Mouse (Mus musculus) MEL (cell line): ENCODE data around the gene Spag6l. TPM values are rescaled to one million over a fixed set of nuclear protein-coding genes. Genes with fewer than 3 reads are reported as not detected.

ENCODE experiments used
- DNase-seq: peaks from one replicate; pipeline ENCODE4 v3.0.0; 2011; ENCODE audit warnings: low read depth, low spot score
- H3K27ac ChIP-seq: 2 replicates; pipeline ENCODE4 v1.5.1; 2012; ENCODE audit warnings: low read depth, mild to moderate bottlenecking, control low read depth, low read length, moderate library complexity; ENCODE audit not compliant: control insufficient read depth
- H3K27me3 ChIP-seq, 2 experiments: fragments of 150-350 bp in 1 of 2; sonication (generic) in 1 of 2; 2 replicates each; pipeline ENCODE4 v1.6.1; 2012; ENCODE audit warnings: low read length in 2 of 2, mild to moderate bottlenecking in 2 of 2, improper control_type of control experiment in 1 of 2, moderate library complexity in 1 of 2; ENCODE audit not compliant: insufficient read depth in 2 of 2, control insufficient read depth in 1 of 2
- H3K36me3 ChIP-seq, 2 experiments: 2 replicates each; pipeline ENCODE4 v1.6.1; 2012 to 2014; ENCODE audit warnings: low read length in 2 of 2, improper control_type of control experiment in 1 of 2, inconsistent platforms in 1 of 2, mild to moderate bottlenecking in 1 of 2; ENCODE audit not compliant: insufficient read depth in 2 of 2, control insufficient read depth in 1 of 2
- H3K4me1 ChIP-seq, 2 experiments: fragments of 150-350 bp in 1 of 2; sonication (generic) in 1 of 2; 2 replicates each; pipeline ENCODE4 v1.6.1; 2012; ENCODE audit warnings: low read length in 2 of 2, improper control_type of control experiment in 1 of 2, mild to moderate bottlenecking in 1 of 2; ENCODE audit not compliant: insufficient read depth in 2 of 2, control insufficient read depth in 1 of 2
- H3K4me3 ChIP-seq, 2 experiments: fragments of 150-350 bp in 1 of 2; sonication (generic) in 1 of 2; 2 replicates each; pipeline ENCODE4 v1.5.1; 2012; ENCODE audit warnings: low read depth in 2 of 2, low read length in 2 of 2, mild to moderate bottlenecking in 2 of 2, moderate library complexity in 2 of 2, control low read depth in 1 of 2, improper control_type of control experiment in 1 of 2; ENCODE audit not compliant: control insufficient read depth in 1 of 2, insufficient read depth in 1 of 2
- H3K79me2 ChIP-seq: 2 replicates; pipeline ENCODE4 v1.6.1; 2012; ENCODE audit warnings: mild to moderate bottlenecking, low read length, moderate library complexity; ENCODE audit not compliant: control insufficient read depth, poor library complexity, insufficient read depth
- H3K9ac ChIP-seq: 2 replicates; pipeline ENCODE4 v1.6.1; 2012; ENCODE audit warnings: low read depth, mild to moderate bottlenecking, control low read depth, low read length, moderate library complexity; ENCODE audit not compliant: control insufficient read depth, poor library complexity, severe bottlenecking
- H3K9me3 ChIP-seq: fragments of 150-350 bp; sonication (generic); replicated peaks from 2 replicates; pipeline ENCODE4 v1.6.1; 2012; ENCODE audit warnings: mild to moderate bottlenecking, low read length, improper control_type of control experiment, moderate library complexity; ENCODE audit not compliant: insufficient read depth
- BHLHE40 ChIP-seq: IDR thresholded peaks from 2 replicates; pipeline ENCODE4 v1.6.1; 2012; ENCODE audit warnings: low read depth, mild to moderate bottlenecking, inconsistent platforms, low read length, improper control_type of control experiment, borderline replicate concordance
- CTCF ChIP-seq, 3 experiments: IDR thresholded peaks in 2 of 3; conservative IDR thresholded peaks in 1 of 3; 2 replicates each; pipeline ENCODE4 v1.5.1; 2011 to 2012; ENCODE audit warnings: low read length in 3 of 3, low read depth in 2 of 3, mild to moderate bottlenecking in 2 of 3, improper control_type of control experiment in 1 of 3, inconsistent platforms in 1 of 3, mixed read lengths in 1 of 3, moderate library complexity in 1 of 3; ENCODE audit not compliant: control insufficient read depth in 1 of 3, insufficient read depth in 1 of 3, poor library complexity in 1 of 3, severe bottlenecking in 1 of 3
- E2F4 ChIP-seq: IDR thresholded peaks from 2 replicates; pipeline ENCODE4 v1.6.1; 2011; ENCODE audit warnings: low read depth, low read length, improper control_type of control experiment, borderline replicate concordance
- EP300 ChIP-seq, 2 experiments: IDR thresholded peaks; 2 replicates each; pipeline ENCODE4 v1.6.1; 2011; ENCODE audit warnings: improper control_type of control experiment in 2 of 2, low read length in 2 of 2, low read depth in 1 of 2, mild to moderate bottlenecking in 1 of 2
- GABPA ChIP-seq: IDR thresholded peaks from 2 replicates; pipeline ENCODE4 v1.6.1; 2012; ENCODE audit warnings: low read depth, mild to moderate bottlenecking, inconsistent platforms, low read length, improper control_type of control experiment, moderate library complexity
- GATA1 ChIP-seq: IDR thresholded peaks from 2 replicates; pipeline ENCODE4 v1.6.1; 2011; ENCODE audit warnings: low read depth, low read length, improper control_type of control experiment
- HCFC1 ChIP-seq: IDR thresholded peaks from 2 replicates; pipeline ENCODE4 v1.6.1; 2012; ENCODE audit warnings: low read depth, mild to moderate bottlenecking, inconsistent platforms, low read length, improper control_type of control experiment, moderate library complexity
- KAT2A ChIP-seq: conservative IDR thresholded peaks from 2 replicates; pipeline ENCODE4 v1.6.1; 2012; ENCODE audit warnings: low read depth, low read length, improper control_type of control experiment, inconsistent platforms
- MYB ChIP-seq: IDR thresholded peaks from 2 replicates; pipeline ENCODE4 v1.6.1; 2011; ENCODE audit warnings: mild to moderate bottlenecking, low read depth, low read length, improper control_type of control experiment
- NELFE ChIP-seq: IDR thresholded peaks from 2 replicates; pipeline ENCODE4 v1.6.1; 2011; ENCODE audit warnings: low read depth, low read length, improper control_type of control experiment
- NRF1 ChIP-seq: IDR thresholded peaks from 2 replicates; pipeline ENCODE4 v1.6.1; 2014; ENCODE audit warnings: low read depth, mild to moderate bottlenecking, inconsistent platforms, low read length, improper control_type of control experiment, moderate library complexity; ENCODE audit not compliant: poor library complexity, insufficient read depth, severe bottlenecking
- POLR2AphosphoS2 ChIP-seq: IDR thresholded peaks from 2 replicates; pipeline ENCODE4 v1.6.1; 2011; ENCODE audit warnings: low read length, improper control_type of control experiment
- POLR2AphosphoS5 ChIP-seq: IDR thresholded peaks from 2 replicates; pipeline ENCODE4 v1.6.1; 2012; ENCODE audit warnings: low read depth, borderline replicate concordance, mild to moderate bottlenecking, inconsistent platforms, low read length, moderate library complexity, mixed read lengths
- RAD21 ChIP-seq: IDR thresholded peaks from 2 replicates; pipeline ENCODE4 v1.6.1; 2011; ENCODE audit warnings: mild to moderate bottlenecking, low read depth, low read length, improper control_type of control experiment
- SIN3A ChIP-seq: IDR thresholded peaks from 2 replicates; pipeline ENCODE4 v1.6.1; 2012; ENCODE audit warnings: low read length, improper control_type of control experiment, inconsistent platforms
- TAL1 ChIP-seq: IDR thresholded peaks from 2 replicates; pipeline ENCODE4 v1.6.1; 2012; ENCODE audit warnings: mild to moderate bottlenecking, inconsistent platforms, low read length, moderate library complexity, mixed read lengths
- TBP ChIP-seq: IDR thresholded peaks from 2 replicates; pipeline ENCODE4 v1.8.0; 2011; ENCODE audit warnings: low read depth, low read length, improper control_type of control experiment
- TCF12 ChIP-seq: IDR thresholded peaks from 2 replicates; pipeline ENCODE4 v1.6.1; 2014; ENCODE audit warnings: low read depth, mild to moderate bottlenecking, inconsistent platforms, low read length, improper control_type of control experiment, moderate library complexity
- UBTF ChIP-seq: IDR thresholded peaks from 2 replicates; pipeline ENCODE4 v1.6.1; 2012; ENCODE audit warnings: low read depth, mild to moderate bottlenecking, inconsistent platforms, low read length, improper control_type of control experiment, moderate library complexity, borderline replicate concordance; ENCODE audit not compliant: insufficient read depth
- USF1 ChIP-seq: IDR thresholded peaks from 2 replicates; pipeline ENCODE4 v1.6.1; 2014; ENCODE audit warnings: low read depth, mild to moderate bottlenecking, inconsistent platforms, low read length, improper control_type of control experiment, moderate library complexity
- ZMIZ1 ChIP-seq: IDR thresholded peaks from 2 replicates; pipeline ENCODE4 v1.6.1; 2012; ENCODE audit warnings: low read depth, mild to moderate bottlenecking, inconsistent platforms, low read length, improper control_type of control experiment, moderate library complexity
- polyA plus RNA-seq, 2 experiments: library from polyadenylated mRNA; stranded (reverse) in 1 of 2; unstranded in 1 of 2; fragments of >175 nt in 1 of 2; fragments of >200 nt in 1 of 2; gene quantifications; 2 replicates each; pipeline versions ENCODE4 v1.2.1 to v1.2.4; 2012; ENCODE audit warnings: low replicate concordance in 2 of 2, low read depth in 1 of 2; ENCODE audit not compliant: insufficient read length in 2 of 2, insufficient read depth in 1 of 2, missing spikeins in 1 of 2
- total RNA-seq: library from RNA; depleted of rRNA; stranded (reverse); fragments of 300-350 nt; gene quantifications from 2 replicates; pipeline ENCODE4 v1.2.3, GENCODE M21; 2012

The Spag6l gene
- total and polyA plus RNA-seq, 3 experiments = not detected

GRCm38 (mm10) chr16:16829671-16830070 is 415 bp upstream of the Spag6l start:
- no peak for DNase-seq
- Histone ChIP-seq H3K79me2 (no peaks in the 10 kb centered on the region), H3K36me3 (no peaks in the 10 kb centered on the region), H3K27ac (no peak overlapping the region), H3K9me3 (no peaks in the 10 kb centered on the region), H3K4me3 (no peak overlapping the region), H3K9ac (no peak overlapping the region), H3K27me3 (no peaks in the 10 kb centered on the region), H3K4me1 (no peaks in the 10 kb centered on the region)
- TF ChIP-seq BHLHE40 = no peak
- TF ChIP-seq POLR2AphosphoS5 = no peak
- TF ChIP-seq TAL1 = no peak
- TF ChIP-seq EP300 (IDR thresholded peaks at IDR 0.05; ENCODE audit: low read depth in 1 of 2, low read length in 2 of 2) = no peak
- TF ChIP-seq KAT2A = no peak
- TF ChIP-seq RAD21 = no peak
- no peak for TF ChIP-seq UBTF
- TF ChIP-seq POLR2AphosphoS2 = no peak
- TF ChIP-seq ZMIZ1 = no peak
- no peak for TF ChIP-seq TCF12
- no peak for TF ChIP-seq NRF1
- TF ChIP-seq NELFE = no peak
- TF ChIP-seq MYB = no peak

- Histone ChIP-seq H3K27me3 (no peaks in the 10 kb centered on the region), H3K9ac (no peak overlapping the region), H3K79me2 (no peaks in the 10 kb centered on the region), H3K9me3 (no peaks in the 10 kb centered on the region), H3K27ac (no peak overlapping the region), H3K36me3 (no peaks in the 10 kb centered on the region), H3K4me3 (no peak overlapping the region), H3K4me1 (no peaks in the 10 kb centered on the region)
- DNase-seq = no peak
- TF ChIP-seq BHLHE40 (no peak), TBP (no peak), USF1 (no peak), ZMIZ1 (no peak), HCFC1 (no peak), GATA1 (no peak), E2F4 (no peak), SIN3A (no peak), GABPA (no peak), CTCF (IDR thresholded peaks at IDR 0.05 in 2 of 3, conservative IDR thresholded peaks at IDR 0.05 in 1 of 3; ENCODE audit: control insufficient read depth in 1 of 3, insufficient read depth in 1 of 3, low read depth in 2 of 3, low read length in 3 of 3, poor library complexity in 1 of 3, severe bottlenecking in 1 of 3) (no peak)
Observed at GRCm38 (mm10) chr16:16826223-16826622, 3.0 kb downstream of the Spag6l start.
